Mouse (Mus musculus) retina, postnatal 7 days (tissue): ENCODE data around the gene Rbms3.

Experiments
- DNase-seq: peaks from one replicate; pipeline ENCODE4 v3.0.0-alpha.2; 2012; ENCODE audit warnings: low read depth, low spot score

Rbms3 gene

GRCm38 (mm10) chr9:116649086-116649792 lies 980.5 kb downstream of the Rbms3 start:
- no peak for DNase-seq

GRCm38 (mm10) chr9:116644616-116645015 lies 985.1 kb downstream of the Rbms3 start:
- DNase-seq = no peak

DNA sequence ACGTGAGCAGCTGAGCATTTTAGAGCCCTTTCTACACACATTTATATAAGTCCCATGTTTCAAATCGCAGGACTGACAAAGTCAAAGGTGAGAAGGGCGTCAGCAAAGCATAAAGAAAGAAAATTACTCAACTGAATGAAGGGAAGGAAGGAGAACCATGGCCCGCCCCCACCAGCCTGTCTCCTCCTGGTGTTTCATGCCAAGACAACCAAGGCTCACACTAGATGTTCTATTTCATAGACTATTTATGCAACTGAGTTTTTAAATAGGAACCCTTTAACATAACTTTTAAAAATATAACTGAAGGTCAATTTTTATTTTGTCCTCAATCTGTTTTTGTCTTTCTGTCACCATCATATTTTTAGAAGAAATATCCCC lies 989.4 kb downstream of the Rbms3 start:
- no peak for DNase-seq

DNA sequence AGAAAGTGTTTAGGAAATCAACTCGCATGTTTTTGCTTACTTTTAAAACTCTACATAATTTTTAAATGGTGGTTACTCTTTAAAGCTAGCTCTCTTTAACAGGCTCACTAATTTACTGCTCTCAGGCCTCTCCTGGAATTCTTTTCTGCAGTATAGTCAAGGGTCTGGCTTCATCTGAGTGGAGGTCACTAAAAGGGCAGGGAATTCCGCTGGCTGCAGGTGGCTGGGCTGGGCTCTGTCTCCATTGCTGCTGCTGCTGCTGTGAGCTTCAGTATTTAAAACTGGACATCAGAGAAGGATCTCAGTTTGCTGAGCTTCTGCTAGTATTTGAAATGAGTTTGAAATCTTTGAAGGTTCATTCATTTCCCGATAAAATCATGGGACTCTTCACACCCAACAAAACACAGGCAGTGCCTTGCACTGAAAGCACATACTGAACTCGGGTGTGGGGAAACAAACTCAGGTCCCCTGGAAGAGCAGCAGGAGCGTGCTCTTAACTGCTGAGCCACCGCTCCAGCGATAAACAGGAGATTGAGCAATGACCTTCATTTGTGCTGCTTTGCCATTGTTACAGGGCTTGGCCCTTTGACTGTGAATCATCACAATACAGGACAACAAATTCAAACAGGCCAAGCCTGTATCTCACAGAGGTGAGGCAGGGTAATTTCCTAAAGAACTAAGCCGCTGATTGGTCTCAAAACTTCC lies 990.0 kb downstream of the Rbms3 start:
- no peak for DNase-seq

DNA sequence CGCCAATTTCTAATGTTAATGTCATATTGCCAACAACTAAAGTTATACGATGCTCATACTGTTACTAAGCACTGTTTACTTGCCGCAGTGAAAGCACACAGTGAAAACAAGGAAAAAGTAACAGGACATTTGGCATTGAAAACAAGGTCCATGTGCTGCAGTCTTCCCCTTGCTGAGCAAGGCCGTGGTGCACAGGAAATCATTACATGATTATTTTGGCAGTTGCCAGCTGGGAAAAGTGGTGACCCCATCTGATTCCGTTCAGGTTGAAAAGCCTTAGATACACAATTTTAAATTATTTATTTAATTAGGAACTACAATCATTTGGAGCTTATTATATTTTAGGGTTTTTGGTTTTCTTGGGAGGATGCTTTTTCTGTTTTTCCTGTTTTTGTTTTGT lies 995.9 kb downstream of the Rbms3 start:
- DNase-seq = no peak

DNA sequence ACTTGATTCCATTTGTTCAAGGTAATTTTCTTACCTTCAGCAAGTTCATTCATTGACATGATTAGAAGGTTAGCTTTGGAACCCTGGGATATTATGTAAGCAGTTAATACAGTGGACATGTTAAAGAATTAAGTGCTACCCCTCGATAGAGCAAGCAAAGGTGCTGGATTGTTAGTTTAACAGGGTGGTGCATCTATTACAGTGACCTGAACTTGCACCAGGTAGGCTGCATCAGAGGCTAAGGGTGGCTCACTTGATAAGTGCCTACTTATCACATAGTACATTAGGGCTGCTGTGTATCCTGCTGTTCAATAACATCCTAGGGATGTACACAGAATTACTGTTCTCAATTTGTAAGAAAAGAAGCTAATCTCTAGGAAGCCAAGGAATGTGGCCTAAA lies 996.6 kb downstream of the Rbms3 start:
- no peak for DNase-seq

DNA sequence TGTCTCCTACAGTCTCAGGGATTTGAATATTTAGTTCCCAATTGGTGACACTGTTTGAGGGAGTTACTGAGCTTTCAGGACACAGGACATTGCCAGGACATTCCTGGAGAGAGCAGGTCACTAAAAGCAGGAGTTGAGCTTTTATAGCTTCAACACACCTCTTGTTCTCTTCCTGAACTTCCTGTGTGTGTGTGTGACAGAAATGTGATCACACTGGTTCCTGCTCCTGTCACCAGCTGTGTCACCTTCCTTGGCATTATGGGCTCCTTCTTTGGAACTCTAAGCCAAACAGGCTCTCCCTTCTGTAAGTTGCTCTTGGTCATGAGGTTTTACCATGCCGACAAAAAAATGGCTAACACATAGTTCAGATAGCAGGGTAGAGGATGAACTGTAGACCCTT lies 997.9 kb downstream of the Rbms3 start:
- no peak for DNase-seq

- no peak for DNase-seq
Measured at GRCm38 (mm10) chr9:116630805-116631204, 998.9 kb downstream of the Rbms3 start.

GRCm38 (mm10) chr9:116620434-116620833 lies 1009.3 kb downstream of the Rbms3 start:
- DNase-seq = no peak

- DNase-seq = no peak
Measured at GRCm38 (mm10) chr9:116618886-116619285, 1010.8 kb downstream of the Rbms3 start.

- no peak for DNase-seq
Measured at GRCm38 (mm10) chr9:116613276-116613675, 1016.4 kb downstream of the Rbms3 start.

DNA sequence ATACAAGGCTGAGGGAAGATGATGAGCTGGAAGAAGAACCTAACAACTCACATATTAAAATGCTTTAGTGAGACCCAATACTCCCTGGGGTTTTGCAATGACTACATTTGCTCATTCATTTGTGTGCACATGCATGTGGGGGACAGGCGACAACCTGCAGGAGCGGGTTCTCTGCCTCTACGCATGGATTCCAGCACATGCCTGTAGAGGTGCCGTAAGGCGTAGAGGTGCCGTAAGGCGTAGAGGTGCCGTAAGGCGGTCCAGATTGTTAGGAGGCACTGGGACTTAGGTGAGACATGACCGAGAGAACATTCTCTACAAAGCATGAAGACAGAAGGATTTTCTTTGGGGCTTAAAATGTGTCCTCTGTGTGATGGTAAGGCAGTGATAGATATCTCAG lies 1033.7 kb downstream of the Rbms3 start:
- DNase-seq = no peak

DNA sequence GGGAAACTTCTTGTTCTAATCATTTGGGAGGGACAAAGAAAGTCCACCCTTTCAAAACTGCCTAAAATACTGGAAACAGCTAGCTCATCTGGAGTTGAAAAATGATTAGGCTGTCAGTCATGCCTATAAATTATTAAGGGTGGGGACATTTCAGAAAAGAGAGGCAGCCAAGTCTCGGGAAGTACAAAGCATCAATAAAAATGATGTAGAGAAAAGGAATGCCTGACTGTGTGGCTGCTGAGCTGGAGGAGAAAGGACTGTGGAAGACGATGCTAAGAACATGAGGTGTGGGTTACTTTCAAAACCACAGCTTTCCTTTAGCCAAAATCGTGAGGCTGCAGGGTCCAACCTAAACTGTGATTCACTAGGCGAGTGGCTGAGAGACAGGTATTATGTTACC lies 1037.2 kb downstream of the Rbms3 start:
- DNase-seq = no peak

DNA sequence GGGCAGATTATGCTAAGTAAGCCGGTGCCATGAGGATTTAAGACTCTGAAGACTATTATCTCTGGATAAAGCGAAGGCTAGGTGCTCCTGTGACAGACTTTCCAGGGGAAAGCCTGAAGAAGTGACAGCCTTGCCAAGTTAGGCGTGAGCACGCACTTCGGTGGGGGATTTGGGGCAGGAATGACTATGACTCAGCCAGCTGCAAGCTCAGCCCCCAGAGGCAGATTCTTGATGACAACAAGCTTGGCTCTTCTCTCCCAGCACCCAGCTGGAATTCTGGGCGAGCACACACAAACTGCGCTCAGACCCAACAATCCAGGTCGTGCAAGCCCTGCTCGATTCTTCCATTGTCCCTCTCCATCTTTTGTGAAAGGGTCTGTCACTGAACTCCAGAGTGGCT lies 1038.6 kb downstream of the Rbms3 start:
- no peak for DNase-seq

- DNase-seq = no peak
Measured at GRCm38 (mm10) chr9:116569680-116570079, 1060.0 kb downstream of the Rbms3 start.

GRCm38 (mm10) chr9:116566711-116567110 lies 1063.0 kb downstream of the Rbms3 start:
- no peak for DNase-seq

GRCm38 (mm10) chr9:116557781-116558180 lies 1071.9 kb downstream of the Rbms3 start:
- no peak for DNase-seq

- DNase-seq = no peak
Measured at GRCm38 (mm10) chr9:116556641-116557040, 1073.1 kb downstream of the Rbms3 start.

DNA sequence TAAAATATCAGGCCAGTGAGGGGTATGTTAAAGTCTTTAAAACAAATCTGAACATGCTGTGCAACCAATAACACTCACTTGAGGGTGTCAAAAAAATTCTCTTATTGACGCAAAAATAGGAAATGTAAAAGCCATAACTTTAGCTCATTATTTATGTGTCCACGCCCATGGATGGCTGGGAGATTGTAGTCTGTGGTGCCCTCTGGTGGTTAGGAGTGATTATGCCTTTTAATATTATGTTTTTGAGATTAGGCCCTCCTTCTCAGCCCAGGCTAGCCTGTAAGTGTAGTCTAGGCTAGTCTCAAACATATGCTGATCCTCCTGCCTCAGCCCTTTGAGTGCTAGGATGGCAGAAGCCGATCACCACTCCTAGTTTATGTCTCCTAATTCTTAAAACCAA lies 1076.5 kb downstream of the Rbms3 start:
- DNase-seq = no peak

DNA sequence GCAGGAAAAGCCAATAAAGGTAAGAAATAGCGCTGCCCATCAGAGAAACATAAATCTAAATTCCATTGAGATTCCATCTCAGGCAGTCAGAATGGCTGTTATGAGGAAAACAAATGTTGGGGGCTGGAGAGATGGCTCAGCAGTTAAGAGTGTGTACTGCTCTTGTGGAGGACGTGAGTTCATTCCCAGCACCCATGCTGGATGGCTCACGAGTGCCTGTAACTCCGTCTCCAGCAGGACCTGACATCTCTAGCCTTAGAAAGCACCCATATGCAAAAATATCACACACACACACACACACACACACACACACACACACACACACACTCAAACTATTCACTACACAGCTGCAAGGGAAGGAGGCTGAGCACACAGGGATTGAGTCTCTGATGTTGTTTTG lies 1083.6 kb downstream of the Rbms3 start:
- no peak for DNase-seq

- DNase-seq = no peak
Measured at GRCm38 (mm10) chr9:116542793-116543192, 1086.9 kb downstream of the Rbms3 start.

GRCm38 (mm10) chr9:116541976-116542375 lies 1087.7 kb downstream of the Rbms3 start:
- DNase-seq = no peak

GRCm38 (mm10) chr9:116535709-116536108 lies 1094.0 kb downstream of the Rbms3 start:
- no peak for DNase-seq
